Mouse (Mus musculus) liver, embryonic 14.5 days (tissue): Measurements from ENCODE around the gene Gli1.

Experiments used
- CTCF ChIP-seq: IDR thresholded peaks from 2 replicates; pipeline ENCODE4 v1.5.1; 2016; ENCODE audit warnings: antibody characterized with exemption, low read depth, control low read depth
- EP300 ChIP-seq: IDR thresholded peaks from 2 replicates; pipeline ENCODE4 v1.6.1; 2016; ENCODE audit warnings: antibody characterized with exemption, low read depth

GRCm38 (mm10) chr10:127352766-127353165, 11.0 kb upstream of the Gli1 start:
- TF ChIP-seq CTCF = no peak
- no peak for TF ChIP-seq EP300
